Mouse (Mus musculus): ENCODE measurements around the gene Apoc2. TPM values are rescaled to one million over a fixed set of nuclear protein-coding genes. Genes with fewer than 3 reads are reported as not detected.

The Apoc2 gene
- polyA plus RNA-seq, 1 experiment from 2014 or later, result 1.4 TPM

DNA sequence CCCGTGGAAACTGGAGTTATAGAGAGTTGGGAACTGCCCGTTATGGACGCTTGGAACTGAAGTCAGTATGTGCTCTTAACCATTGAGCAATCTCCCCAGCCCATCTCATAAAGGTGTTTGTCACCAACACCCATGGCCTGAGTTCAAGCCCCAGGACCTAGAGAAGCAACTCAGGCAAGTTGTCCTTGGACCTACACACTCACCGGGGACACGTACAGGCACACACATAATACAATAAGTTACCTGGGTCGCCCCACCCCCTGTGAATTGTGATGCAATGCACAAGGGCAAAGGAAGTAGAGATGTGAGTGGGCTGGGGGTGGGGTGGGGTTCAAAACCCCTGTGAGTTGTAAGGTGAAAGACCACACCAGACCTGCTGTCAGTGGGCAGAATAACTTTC, 8.8 kb upstream of the Apoc2 start:
- H3K4me2 ChIP-seq (ENCODE audit: low read depth, low read length), result no peak overlapping the region
- H3K27me3 ChIP-seq (ENCODE audit: control insufficient read depth, insufficient read depth, low read length), result no peaks in the 10 kb centered on the region
- H3K4me1 ChIP-seq (ENCODE audit: control insufficient read depth, insufficient read depth, low read length), result no peaks in the 10 kb centered on the region
- no peak overlapping the region for H3K4me3 ChIP-seq (ENCODE audit: low read depth, low read length)
- H3K9me3 ChIP-seq (ENCODE audit: control insufficient read depth, low read length), result no peaks in the 10 kb centered on the region
- WGBS, result 88% methylated on average over 6 of the region's 6 CpGs
- H3K36me3 ChIP-seq (ENCODE audit: control insufficient read depth, insufficient read depth, low read length), result no peaks in the 10 kb centered on the region
- no peak for ATAC-seq (ENCODE audit: low read depth)
- no peak overlapping the region for H3K9ac ChIP-seq (replicated peaks; ENCODE audit: low read depth, low read length)
- H3K27ac ChIP-seq (ENCODE audit: low read depth, low read length), result no peak overlapping the region

DNA sequence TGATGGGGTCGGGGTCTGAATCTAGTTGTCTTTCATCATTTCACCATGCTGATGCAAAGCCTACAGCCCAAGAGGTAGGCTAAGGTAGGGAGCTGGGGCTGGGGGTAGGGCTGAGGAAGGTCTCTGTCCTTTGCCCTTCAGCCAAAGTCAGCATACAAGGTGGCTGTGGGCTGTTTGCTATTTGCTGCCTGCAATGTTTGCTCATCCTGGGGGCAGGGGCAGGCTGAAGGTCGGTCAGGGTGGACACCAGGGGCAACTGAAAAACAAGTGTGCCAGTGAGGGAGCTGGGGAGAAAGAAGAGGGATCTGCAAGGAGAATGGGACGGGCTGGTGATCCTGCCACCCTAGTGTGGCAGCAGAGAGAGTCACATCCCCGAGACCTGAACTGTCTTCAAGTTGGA, 7.6 kb upstream of the Apoc2 start:
- Histone ChIP-seq H3K27ac (ENCODE audit: low read depth, low read length) (no peak overlapping the region), H3K4me2 (ENCODE audit: low read depth, low read length) (no peak overlapping the region), H3K9me3 (ENCODE audit: control insufficient read depth, low read length) (no peaks in the 10 kb centered on the region), H3K9ac (replicated peaks; ENCODE audit: low read depth, low read length) (no peak overlapping the region), H3K4me3 (ENCODE audit: low read depth, low read length) (no peak overlapping the region), H3K36me3 (ENCODE audit: control insufficient read depth, insufficient read depth, low read length) (no peaks in the 10 kb centered on the region), H3K4me1 (ENCODE audit: control insufficient read depth, insufficient read depth, low read length) (no peaks in the 10 kb centered on the region), H3K27me3 (ENCODE audit: control insufficient read depth, insufficient read depth, low read length) (no peaks in the 10 kb centered on the region)
- 55% methylated on average over 4 of the region's 4 CpGs for WGBS
- no peak for ATAC-seq (ENCODE audit: low read depth)

DNA sequence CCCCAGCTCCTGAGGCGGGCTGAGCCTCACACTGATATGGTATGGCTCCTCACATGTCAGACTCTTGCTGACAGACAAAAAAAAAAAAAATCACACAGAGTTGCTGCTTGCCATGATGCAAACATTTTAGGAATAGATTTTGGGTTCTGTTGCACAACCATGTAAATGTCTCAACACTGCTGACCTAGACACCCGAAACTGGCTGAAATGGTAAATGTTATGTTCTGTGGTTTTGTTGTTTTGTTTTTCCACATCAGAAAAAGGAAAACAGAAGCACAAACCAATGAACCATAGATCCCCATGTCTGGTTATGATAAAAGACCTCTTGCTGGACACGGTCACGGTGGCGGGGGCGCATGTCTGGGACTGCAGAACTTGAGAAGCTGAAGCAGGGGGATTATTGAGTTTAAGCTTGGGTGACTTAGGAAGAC, 6.0 kb upstream of the Apoc2 start:
- Histone ChIP-seq H3K4me3 (ENCODE audit: low read depth, low read length) (no peak overlapping the region), H3K9ac (replicated peaks; ENCODE audit: low read depth, low read length) (no peak overlapping the region), H3K36me3 (ENCODE audit: control insufficient read depth, insufficient read depth, low read length) (no peaks in the 10 kb centered on the region), H3K9me3 (ENCODE audit: control insufficient read depth, low read length) (no peaks in the 10 kb centered on the region), H3K27ac (ENCODE audit: low read depth, low read length) (no peak overlapping the region), H3K4me2 (ENCODE audit: low read depth, low read length) (no peak overlapping the region), H3K4me1 (ENCODE audit: control insufficient read depth, insufficient read depth, low read length) (no peaks in the 10 kb centered on the region), H3K27me3 (ENCODE audit: control insufficient read depth, insufficient read depth, low read length) (no peaks in the 10 kb centered on the region)
- whole genome bisulfite sequencing, result 92% methylated on average over 6 of the region's 6 CpGs
- no peak for ATAC-seq (ENCODE audit: low read depth)

DNA sequence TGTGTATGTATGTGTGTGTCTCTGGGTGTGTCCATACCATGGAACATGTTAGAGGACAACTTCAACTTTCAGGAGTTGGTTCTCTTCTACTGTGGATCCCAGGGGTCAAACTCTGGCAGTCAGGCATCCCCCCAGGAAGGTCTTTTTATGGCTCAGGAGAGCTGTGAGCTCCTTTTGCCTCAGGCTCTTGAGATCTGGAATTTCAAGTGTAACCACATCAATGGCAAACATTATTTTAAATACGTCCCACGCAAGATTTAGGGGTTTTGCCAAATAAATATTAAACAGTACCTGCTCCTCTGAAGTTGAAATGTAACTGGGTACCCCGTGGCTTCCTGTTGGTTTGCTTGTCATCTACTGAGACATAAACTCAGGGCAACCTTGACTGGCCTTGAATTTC, 5.2 kb upstream of the Apoc2 start:
- no peak for ATAC-seq (ENCODE audit: low read depth)
- Histone ChIP-seq H3K4me2 (ENCODE audit: low read depth, low read length) (no peak overlapping the region), H3K9me3 (ENCODE audit: control insufficient read depth, low read length) (no peaks in the 10 kb centered on the region), H3K27ac (ENCODE audit: low read depth, low read length) (no peak overlapping the region), H3K9ac (replicated peaks; ENCODE audit: low read depth, low read length) (no peak overlapping the region), H3K4me3 (ENCODE audit: low read depth, low read length) (no peak overlapping the region), H3K4me1 (ENCODE audit: control insufficient read depth, insufficient read depth, low read length) (no peaks in the 10 kb centered on the region), H3K27me3 (ENCODE audit: control insufficient read depth, insufficient read depth, low read length) (no peaks in the 10 kb centered on the region), H3K36me3 (ENCODE audit: control insufficient read depth, insufficient read depth, low read length) (no peaks in the 10 kb centered on the region)
- 76% methylated on average over 3 of the region's 3 CpGs for WGBS

DNA sequence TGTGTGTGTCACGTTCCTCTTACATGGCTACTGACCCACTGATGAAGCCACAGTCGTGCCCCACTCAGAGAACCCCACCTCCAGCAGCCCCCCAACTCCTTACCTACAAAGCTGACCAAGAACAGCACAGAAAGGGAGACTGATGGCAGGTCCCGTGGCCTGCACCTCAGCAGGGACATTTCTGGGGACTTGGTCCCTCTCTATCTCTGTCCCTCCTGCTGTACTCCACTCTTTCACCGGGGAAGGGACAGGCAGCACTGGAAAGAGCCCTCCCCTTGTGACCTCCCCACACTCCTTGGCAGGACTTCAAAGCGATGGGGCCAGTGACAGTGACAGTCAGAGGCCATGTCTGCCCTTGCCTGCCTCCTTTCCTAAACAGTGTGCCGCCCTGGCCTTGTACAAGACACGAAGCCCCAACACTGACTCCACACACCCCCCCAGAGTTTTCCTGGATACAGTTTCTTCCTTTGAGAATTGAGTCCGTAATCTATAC, 3.5 kb upstream of the Apoc2 start, which contains the start of the genes Gm44805 and Apoc4:
Gm44805 (minus strand) TSS at position 222 of the 493 bp plus-strand sequence.
Apoc4 (minus strand) TSS at position 278 of the 493 bp plus-strand sequence.
- no peak within 1 kb of the TSS for H3K4me2 ChIP-seq (ENCODE audit: low read depth, low read length)

DNA sequence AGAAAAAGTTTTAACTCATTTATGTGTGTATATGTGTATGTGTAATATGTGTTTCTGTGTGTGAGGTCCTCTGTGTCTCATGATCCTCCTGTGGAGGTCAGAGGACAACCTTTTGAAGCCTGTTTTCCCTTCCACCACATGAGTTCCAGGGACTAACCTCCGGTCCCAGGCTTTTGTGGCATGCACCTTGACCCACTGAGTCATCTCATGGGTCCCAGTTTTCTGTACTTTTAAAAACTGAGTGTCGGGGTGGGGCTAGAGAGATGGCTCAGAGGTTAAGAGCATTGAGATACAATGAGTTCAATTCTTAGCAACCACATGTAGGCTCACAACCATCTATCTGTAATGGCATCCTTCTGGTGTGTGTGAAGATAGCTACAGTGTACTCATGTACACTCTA, 3.0 kb upstream of the Apoc2 start:
- Histone ChIP-seq H3K4me2 (ENCODE audit: low read depth, low read length) (no peak overlapping the region), H3K9ac (replicated peaks; ENCODE audit: low read depth, low read length) (no peak overlapping the region), H3K27me3 (ENCODE audit: control insufficient read depth, insufficient read depth, low read length) (no peaks in the 10 kb centered on the region), H3K27ac (ENCODE audit: low read depth, low read length) (no peak overlapping the region), H3K4me1 (ENCODE audit: control insufficient read depth, insufficient read depth, low read length) (no peaks in the 10 kb centered on the region), H3K4me3 (ENCODE audit: low read depth, low read length) (no peak overlapping the region), H3K9me3 (ENCODE audit: control insufficient read depth, low read length) (no peaks in the 10 kb centered on the region), H3K36me3 (ENCODE audit: control insufficient read depth, insufficient read depth, low read length) (no peaks in the 10 kb centered on the region)
- WGBS, result 88% methylated on average over 2 of the region's 2 CpGs
- no peak for ATAC-seq (ENCODE audit: low read depth)

More for the DNA sequence above, 3.5 kb upstream of the Apoc2 start, which contains the start of the genes Gm44805 and Apoc4:
- Histone ChIP-seq H3K36me3 (ENCODE audit: control insufficient read depth, insufficient read depth, low read length) (no peaks in the 10 kb centered on the region), H3K4me1 (ENCODE audit: control insufficient read depth, insufficient read depth, low read length) (no peaks in the 10 kb centered on the region), H3K9me3 (ENCODE audit: control insufficient read depth, low read length) (no peaks in the 10 kb centered on the region), H3K27me3 (ENCODE audit: control insufficient read depth, insufficient read depth, low read length) (no peaks in the 10 kb centered on the region), H3K4me3 (ENCODE audit: low read depth, low read length) (no peak within 1 kb of the TSS), H3K27ac (ENCODE audit: low read depth, low read length) (no peak within 1 kb of the TSS), H3K9ac (replicated peaks; ENCODE audit: low read depth, low read length) (no peak within 1 kb of the TSS)
- no peak for ATAC-seq (ENCODE audit: low read depth)
- 63% methylated on average over 8 of the region's 8 CpGs for WGBS

DNA sequence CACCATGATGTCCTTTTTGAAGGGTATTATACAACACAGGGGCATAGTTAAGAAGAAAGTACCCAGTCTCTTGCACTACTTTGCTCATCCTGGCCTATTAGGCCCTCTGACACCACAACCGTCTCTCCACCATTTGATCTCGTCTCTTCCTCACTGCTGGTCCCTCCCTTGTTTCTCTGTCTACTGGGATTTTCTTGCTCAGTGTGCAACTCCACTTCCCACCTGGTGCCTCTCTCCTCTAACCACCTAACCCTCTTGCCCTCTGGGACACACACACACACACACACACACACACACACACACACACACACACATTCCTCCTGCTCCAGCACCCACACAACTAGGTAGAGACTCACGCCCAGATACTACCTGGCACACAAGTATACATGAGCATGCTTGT, 1.2 kb upstream of the Apoc2 start:
- Histone ChIP-seq H3K4me2 (ENCODE audit: low read depth, low read length) (no peak overlapping the region), H3K36me3 (ENCODE audit: control insufficient read depth, insufficient read depth, low read length) (no peaks in the 10 kb centered on the region), H3K9me3 (ENCODE audit: control insufficient read depth, low read length) (no peaks in the 10 kb centered on the region), H3K27ac (ENCODE audit: low read depth, low read length) (no peak overlapping the region), H3K9ac (replicated peaks; ENCODE audit: low read depth, low read length) (no peak overlapping the region), H3K27me3 (ENCODE audit: control insufficient read depth, insufficient read depth, low read length) (no peaks in the 10 kb centered on the region), H3K4me1 (ENCODE audit: control insufficient read depth, insufficient read depth, low read length) (no peaks in the 10 kb centered on the region), H3K4me3 (ENCODE audit: low read depth, low read length) (no peak overlapping the region)
- WGBS, result 95% methylated on average over 3 of the region's 3 CpGs
- no peak for ATAC-seq (ENCODE audit: low read depth)

DNA sequence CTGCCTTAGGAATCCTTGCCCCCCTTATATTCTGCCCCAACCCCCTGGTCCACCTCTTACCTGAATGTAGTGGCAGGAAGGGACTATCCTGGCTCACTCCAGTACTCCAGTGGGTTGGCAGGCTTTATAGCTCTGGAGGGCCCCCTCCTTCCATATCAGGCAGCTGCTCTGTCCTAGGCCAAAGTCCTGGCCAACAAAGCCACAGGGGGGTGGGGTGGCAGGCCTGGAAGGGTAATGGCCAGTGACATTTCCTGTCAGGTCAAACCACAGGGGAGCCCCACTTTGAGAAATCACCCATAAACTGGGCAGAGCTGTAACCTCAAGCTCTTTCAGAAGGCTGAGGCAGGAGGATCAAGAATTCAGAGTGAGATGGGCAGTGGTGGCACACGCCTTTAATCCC, 1.1 kb downstream of the Apoc2 start:
- Histone ChIP-seq H3K27ac (ENCODE audit: low read depth, low read length) (no peak overlapping the region), H3K4me1 (ENCODE audit: control insufficient read depth, insufficient read depth, low read length) (no peaks in the 10 kb centered on the region), H3K4me2 (ENCODE audit: low read depth, low read length) (no peak overlapping the region), H3K4me3 (ENCODE audit: low read depth, low read length) (no peak overlapping the region), H3K9me3 (ENCODE audit: control insufficient read depth, low read length) (no peaks in the 10 kb centered on the region), H3K36me3 (ENCODE audit: control insufficient read depth, insufficient read depth, low read length) (no peaks in the 10 kb centered on the region), H3K9ac (replicated peaks; ENCODE audit: low read depth, low read length) (no peak overlapping the region), H3K27me3 (ENCODE audit: control insufficient read depth, insufficient read depth, low read length) (no peaks in the 10 kb centered on the region)
- WGBS, result 81% methylated on average over 1 of the region's 1 CpGs
- no peak for ATAC-seq (ENCODE audit: low read depth)

DNA sequence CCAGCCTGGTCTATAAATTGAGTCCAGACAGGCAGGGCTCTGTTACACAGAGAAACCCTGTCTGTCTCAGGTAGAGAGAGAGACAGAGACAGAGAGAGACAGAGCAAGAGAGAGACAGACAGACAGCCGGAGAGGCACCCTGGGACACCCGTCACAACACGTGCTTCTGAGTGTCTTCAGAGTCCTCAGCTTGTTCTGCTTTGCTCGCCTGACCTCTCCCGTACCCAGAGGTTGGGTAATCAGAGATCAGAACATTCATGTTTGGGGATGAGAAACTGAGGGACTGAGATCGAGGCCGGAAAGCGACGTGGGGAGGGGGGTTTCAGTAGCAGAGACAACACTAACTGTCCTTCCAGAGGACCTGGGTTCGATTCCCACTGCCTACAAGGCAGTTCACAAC, 1.9 kb downstream of the Apoc2 start:
- no peak overlapping the region for H3K4me3 ChIP-seq (ENCODE audit: low read depth, low read length)
- WGBS, result 85% methylated on average over 10 of the region's 10 CpGs
- no peaks in the 10 kb centered on the region for H3K27me3 ChIP-seq (ENCODE audit: control insufficient read depth, insufficient read depth, low read length)
- H3K4me1 ChIP-seq (ENCODE audit: control insufficient read depth, insufficient read depth, low read length), result no peaks in the 10 kb centered on the region
- no peaks in the 10 kb centered on the region for H3K9me3 ChIP-seq (ENCODE audit: control insufficient read depth, low read length)
- H3K36me3 ChIP-seq (ENCODE audit: control insufficient read depth, insufficient read depth, low read length), result no peaks in the 10 kb centered on the region
- no peak overlapping the region for H3K27ac ChIP-seq (ENCODE audit: low read depth, low read length)
- ATAC-seq (ENCODE audit: low read depth), result no peak
- no peak overlapping the region for H3K9ac ChIP-seq (replicated peaks; ENCODE audit: low read depth, low read length)
- H3K4me2 ChIP-seq (ENCODE audit: low read depth, low read length), result no peak overlapping the region
